Mouse (Mus musculus) macrophage (primary cell): ENCODE results near the gene Rab15. TPM values are rescaled to one million over a fixed set of nuclear protein-coding genes. Genes with fewer than 3 reads are reported as not detected.

ENCODE experiments used
- H3K27ac ChIP-seq: fragments of 350-480 bp; formaldehyde crosslinking; 2 replicates; pipeline ENCODE4 v1.9.0; 2021
- H3K36me3 ChIP-seq: fragments of 350-480 bp; formaldehyde crosslinking; 2 replicates; pipeline ENCODE4 v1.9.0; 2021; ENCODE audit errors: inconsistent target
- H3K4me3 ChIP-seq: fragments of 350-480 bp; formaldehyde crosslinking; 2 replicates; pipeline ENCODE4 v1.9.0; 2021; ENCODE audit errors: inconsistent target
- H3K79me2 ChIP-seq: fragments of 350-480 bp; formaldehyde crosslinking; 2 replicates; pipeline ENCODE4 v1.9.0; 2021; ENCODE audit errors: inconsistent target
- WGBS: methylation state at CpG from one replicate; pipeline ENCODE4 v1.1.7; 2026; ENCODE audit warnings: inconsistent platforms; ENCODE audit not compliant: missing documents; 5-methylcytosine and 5-hydroxymethylcytosine counted together
- polyA plus RNA-seq: library from polyadenylated mRNA; stranded (reverse); fragments of 250-400 nt; gene quantifications from 3 replicates; pipeline ENCODE4 v1.2.4, GENCODE M21; 2018; ENCODE audit warnings: inconsistent platforms

Gene Rab15
- polyA plus RNA-seq, 1 experiment from 2014 or later: 1.7 TPM

- Histone ChIP-seq H3K27ac (no peak overlapping the region), H3K36me3 (no peaks in the 10 kb centered on the region), H3K79me2 (no peaks in the 10 kb centered on the region), H3K4me3 (no peak overlapping the region)
Observed at GRCm38 (mm10) chr12:76777845-76778244, 44.9 kb downstream of the Rab15 start.

DNA sequence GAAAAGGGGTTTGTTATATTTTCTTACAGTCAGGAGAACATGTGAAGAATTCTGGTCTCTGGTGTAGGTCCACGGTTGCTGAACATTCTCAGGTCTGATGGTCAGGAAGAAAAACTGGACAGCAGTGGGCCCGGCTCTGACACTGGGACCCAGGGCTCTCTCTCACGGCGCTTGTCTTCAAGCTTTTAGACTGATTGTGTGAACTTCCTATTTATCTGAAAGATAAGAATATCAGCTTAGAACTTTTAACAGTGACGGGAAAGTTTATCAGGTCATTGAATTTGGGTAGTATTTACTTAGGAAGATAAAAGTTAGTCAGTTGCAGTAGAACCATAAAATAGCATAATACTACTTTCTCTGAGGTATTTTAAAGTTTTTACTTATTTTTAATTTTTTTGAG lies 45.8 kb downstream of the Rab15 start:
- Histone ChIP-seq H3K79me2 (no peaks in the 10 kb centered on the region), H3K4me3 (no peak overlapping the region), H3K36me3 (no peaks in the 10 kb centered on the region), H3K27ac (no peak overlapping the region)
- 92% methylated on average over 5 of the region's 5 CpGs for WGBS

DNA sequence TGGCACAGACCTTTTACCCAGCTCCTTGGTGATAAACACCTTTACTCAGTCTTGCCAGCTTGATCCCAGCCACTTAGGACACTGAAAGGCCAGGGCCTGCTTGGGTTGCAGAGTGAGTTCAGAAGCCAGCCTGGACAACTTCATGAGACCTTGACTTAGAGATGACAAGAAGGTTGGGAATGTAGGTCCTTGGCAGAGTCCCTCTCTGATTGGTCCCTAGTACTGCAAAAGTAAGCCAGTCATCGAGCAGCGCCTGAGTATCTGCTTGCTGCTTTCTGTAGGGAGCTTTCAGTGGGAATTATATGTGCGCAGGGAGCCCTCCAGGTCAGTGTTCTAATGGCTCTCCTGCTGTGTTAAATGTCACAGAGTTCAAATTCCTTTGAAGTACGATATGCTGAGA lies 47.6 kb downstream of the Rab15 start:
- no peak overlapping the region for H3K4me3 ChIP-seq
- WGBS: 96% methylated on average over 4 of the region's 4 CpGs
- no peaks in the 10 kb centered on the region for H3K36me3 ChIP-seq
- no peak overlapping the region for H3K27ac ChIP-seq
- no peaks in the 10 kb centered on the region for H3K79me2 ChIP-seq

- Histone ChIP-seq H3K27ac (no peak overlapping the region), H3K36me3 (no peaks in the 10 kb centered on the region), H3K79me2 (no peaks in the 10 kb centered on the region), H3K4me3 (no peak overlapping the region)
- WGBS: 66% methylated on average over 3 of the region's 3 CpGs
Observed at GRCm38 (mm10) chr12:76774652-76775051, 48.1 kb downstream of the Rab15 start.

DNA sequence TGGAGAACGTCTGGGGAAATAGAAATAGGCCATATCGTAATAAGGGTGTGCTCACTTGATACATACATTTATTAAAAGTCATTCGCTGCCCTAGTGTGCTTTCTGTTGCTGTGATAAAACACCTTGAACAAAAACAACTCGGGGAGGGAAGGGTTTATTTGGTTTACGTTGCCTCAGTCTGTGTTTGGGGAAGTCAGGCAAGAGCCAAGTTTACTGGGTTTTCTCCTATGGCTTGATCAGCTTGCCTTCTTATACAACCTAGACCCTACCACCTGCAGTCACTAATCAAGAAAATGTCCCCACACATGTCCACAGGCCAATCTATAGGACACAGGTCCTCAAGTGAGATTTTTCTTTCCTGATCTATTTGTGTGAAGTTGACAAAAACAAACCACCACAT lies 51.2 kb downstream of the Rab15 start:
- WGBS: 88% methylated on average over 5 of the region's 5 CpGs
- no peak overlapping the region for H3K4me3 ChIP-seq
- H3K36me3 ChIP-seq: no peaks in the 10 kb centered on the region

DNA sequence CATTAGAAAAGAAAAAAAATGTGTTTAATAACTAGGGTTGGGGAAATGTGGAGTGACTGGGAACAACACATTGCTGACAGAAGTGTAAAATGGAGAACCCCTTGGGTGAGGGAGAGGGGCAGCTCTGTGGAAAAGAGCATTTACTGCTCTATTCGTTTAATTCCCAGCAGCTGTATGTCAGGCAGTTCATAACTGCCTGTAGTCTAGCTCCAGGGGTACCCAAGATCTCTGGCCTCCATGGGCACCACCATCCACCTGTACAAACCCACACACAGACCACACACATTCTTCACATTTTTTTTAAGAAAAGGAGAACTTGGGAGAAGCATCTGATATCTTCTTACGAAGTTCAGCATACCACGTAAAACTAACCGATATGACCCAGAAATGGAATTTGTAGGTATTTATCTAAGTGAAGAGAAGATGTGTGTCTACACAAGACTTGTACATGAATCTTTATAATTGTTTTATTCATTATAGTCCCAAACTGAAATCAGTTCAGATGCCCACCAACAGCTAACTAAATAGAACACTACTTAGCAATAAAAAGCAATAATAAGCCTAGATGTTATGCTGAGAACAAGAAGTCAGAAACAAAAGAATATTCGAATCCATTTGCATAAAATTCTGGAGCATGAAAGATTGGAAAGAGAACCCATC lies 51.7 kb downstream of the Rab15 start:
- 94% methylated on average over 5 of the region's 5 CpGs for WGBS
- Histone ChIP-seq H3K36me3 (no peaks in the 10 kb centered on the region), H3K27ac (no peak overlapping the region), H3K79me2 (peaks cover 9% of the 10 kb centered on the region; the same call in 1 of the 2 replicates), H3K4me3 (no peak overlapping the region)

More for the DNA sequence above, 51.2 kb downstream of the Rab15 start:
- peaks cover 3% of the 10 kb centered on the region; the same call in 1 of the 2 replicates for H3K79me2 ChIP-seq
- no peak overlapping the region for H3K27ac ChIP-seq

DNA sequence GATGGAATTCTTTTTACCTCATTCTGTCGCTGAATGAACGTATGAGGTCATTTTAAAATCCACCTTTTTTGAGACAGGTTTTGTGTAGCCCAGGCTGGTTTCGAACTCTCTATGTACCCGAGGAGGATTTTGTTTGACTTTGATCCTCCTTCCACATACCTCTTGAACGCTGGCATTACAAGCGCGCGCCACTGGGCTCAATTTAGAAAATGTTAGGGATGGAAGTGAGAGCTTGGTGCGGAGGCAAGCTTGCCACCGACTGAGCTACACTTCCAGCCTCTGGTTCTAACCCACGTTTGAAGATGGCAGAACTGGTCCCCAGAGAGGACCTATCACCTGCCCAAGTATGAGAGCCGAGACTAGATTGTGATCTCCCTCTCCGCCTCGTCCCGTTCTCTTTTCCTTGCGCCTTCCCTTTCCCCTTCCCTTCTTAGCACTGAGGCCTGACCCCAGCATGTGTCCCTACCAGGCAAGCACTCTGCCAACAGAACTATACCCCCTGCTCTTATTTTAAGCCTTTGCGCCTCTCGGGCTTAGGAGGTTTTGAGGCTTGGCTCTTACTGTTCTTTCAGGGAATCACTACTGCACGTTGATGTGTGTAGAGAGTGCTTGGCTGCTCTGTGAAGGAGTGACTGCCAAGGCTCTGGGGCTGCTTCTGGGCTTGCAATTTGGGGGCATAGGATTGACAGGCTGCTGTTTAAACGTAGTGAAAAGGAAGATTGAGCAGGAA lies 56.6 kb downstream of the Rab15 start:
- 52% methylated on average over 20 of the region's 20 CpGs for WGBS
- no peaks in the 10 kb centered on the region for H3K36me3 ChIP-seq
- peak overlapping the region; percentile 81 for H3K27ac ChIP-seq
- H3K79me2 ChIP-seq: peaks cover 11% of the 10 kb centered on the region; the same call in 1 of the 2 replicates
- peak overlapping the region; percentile 82 for H3K4me3 ChIP-seq

DNA sequence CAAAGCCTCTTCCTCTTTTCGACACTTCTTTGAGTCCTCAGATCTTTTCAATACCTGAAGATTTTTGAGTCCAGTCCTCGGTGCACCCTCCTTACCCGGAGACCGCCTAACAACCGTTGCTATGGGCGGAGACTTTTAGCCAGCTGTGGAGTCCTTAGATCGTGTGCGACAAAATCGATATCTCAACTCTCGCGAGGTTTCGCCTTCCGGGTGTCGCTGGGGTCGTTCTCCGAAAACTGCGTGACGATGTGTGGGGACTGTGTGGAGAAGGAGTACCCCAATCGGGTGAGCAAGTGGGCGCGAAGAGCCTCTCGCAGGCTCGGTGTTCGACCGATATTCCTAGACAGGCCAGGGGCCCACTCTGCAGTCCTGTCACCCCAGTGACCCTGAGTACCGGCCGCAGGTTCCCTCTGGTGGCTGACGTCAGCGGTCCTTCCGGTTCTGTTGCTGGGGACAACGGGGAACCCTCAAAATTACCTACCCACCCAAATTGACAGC lies 57.3 kb downstream of the Rab15 start, which contains the start of the genes Churc1 and Fntb:
Gene Churc1 (plus strand): TSS at position 185 of the 498 bp plus-strand sequence.
Gene Fntb (plus strand): TSS at position 236 of the 498 bp plus-strand sequence.
- peak within 1 kb of the TSS; percentile 82 for H3K4me3 ChIP-seq
- WGBS: under 1% methylated on average over 31 of the region's 31 CpGs

DNA sequence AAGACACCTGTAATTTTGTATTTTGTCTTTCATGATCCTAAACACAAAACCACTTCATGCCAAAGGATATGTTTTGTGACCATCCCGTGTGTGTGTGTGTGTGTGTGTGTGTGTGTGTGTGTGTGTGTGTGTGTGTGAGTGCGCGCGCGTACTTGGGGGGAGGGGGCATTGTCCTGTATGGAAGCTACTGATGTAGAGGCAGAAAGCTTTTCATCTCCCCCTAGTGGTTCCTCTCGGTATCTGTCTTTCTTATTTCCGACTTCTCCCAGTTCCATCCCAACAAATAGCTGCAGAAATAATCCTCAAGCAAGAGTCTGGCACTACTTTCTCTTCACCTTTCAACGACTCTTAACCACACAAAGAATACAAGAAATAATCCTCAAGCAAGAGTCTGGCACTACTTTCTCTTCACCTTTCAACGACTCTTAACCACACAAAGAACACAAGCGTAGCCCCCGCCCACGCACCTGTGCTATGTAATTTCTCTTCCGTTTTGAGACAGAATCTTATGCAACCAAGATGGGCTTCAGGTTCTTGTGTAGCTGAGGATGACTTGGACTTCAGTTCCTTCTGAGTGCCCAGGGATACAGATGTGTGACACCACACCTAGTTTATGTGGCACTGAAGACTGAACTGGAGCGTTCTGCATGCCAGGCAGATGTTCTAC lies 69.9 kb downstream of the Rab15 start:
- no peaks in the 10 kb centered on the region for H3K79me2 ChIP-seq
- WGBS: 44% methylated on average over 10 of the region's 14 CpGs
- H3K27ac ChIP-seq: no peak overlapping the region

More for the DNA sequence above, 57.3 kb downstream of the Rab15 start, which contains the start of the genes Churc1 and Fntb:
- H3K27ac ChIP-seq: peak within 1 kb of the TSS; percentile 81
- no peaks in the 10 kb centered on the region for H3K36me3 ChIP-seq
- peaks cover 11% of the 10 kb centered on the region; the same call in 1 of the 2 replicates for H3K79me2 ChIP-seq

GRCm38 (mm10) chr12:76750866-76751459 lies 71.7 kb downstream of the Rab15 start:
- Histone ChIP-seq H3K79me2 (no peaks in the 10 kb centered on the region), H3K36me3 (no peaks in the 10 kb centered on the region), H3K27ac (no peak overlapping the region), H3K4me3 (no peak overlapping the region)
- WGBS: 88% methylated on average over 16 of the region's 16 CpGs

More for the DNA sequence above, 69.9 kb downstream of the Rab15 start:
- Histone ChIP-seq H3K36me3 (no peaks in the 10 kb centered on the region), H3K4me3 (no peak overlapping the region)

Other genes with a start within 250 kb of the Rab15 start
- 0.02 to 0.10 TPM (median 0.06 TPM) in 3 replicates for gene Sptb, start 112.4 kb downstream of the Rab15 start, polyA plus RNA-seq
- gene Churc1, start 57.4 kb downstream of the Rab15 start, polyA plus RNA-seq: 23.7 to 72.6 TPM (median 66.6 TPM) in 3 replicates
- gene Fntb, start 57.3 kb downstream of the Rab15 start, polyA plus RNA-seq: 4.4 to 7.2 TPM (median 4.9 TPM) in 3 replicates
- gene Gpx2, start 27.4 kb downstream of the Rab15 start, polyA plus RNA-seq: not detected in 3 replicates
- 104 to 248 TPM (median 153 TPM) in 3 replicates for gene Max, start 139.3 kb upstream of the Rab15 start, polyA plus RNA-seq